ENCODE assay signal across 16 mouse cellular contexts in genomic region chrX:12766846-12767564, GRCm38 (mm10). TPM values are rescaled to one million over a fixed set of nuclear protein-coding genes. Genes with fewer than 3 reads are reported as not detected.
DNase-seq lines count a peak whose midpoint lies in the region; ATAC-seq and TF ChIP-seq lines count a peak whose summit lies in the region.
"Had no signal": no experiment of that assay in that cellular context is flagged by ENCODE, and none has a peak within 500 bp of the region (broad histone marks: within the 10 kb centered on the region; RNA-seq: fewer than 3 reads in every experiment).

No protein-coding gene starts in this region.

- WGBS in heart, adult 2 months = 44% methylated on average over 4 of the region's 4 CpGs
- 63% methylated on average over 4 of the region's 4 CpGs for WGBS in forebrain, embryonic 13.5 days

- H3K27ac ChIP-seq in heart, adult 2 months = peak overlapping the region; percentile 9; the same call in 1 of the 2 replicates
- H3K27ac ChIP-seq in ES-Bruce4 (ENCODE audit: insufficient read depth, low read length) = peak overlapping the region; percentile 51
- H3K27ac ChIP-seq in forebrain, embryonic 13.5 days = no peak overlapping the region
- H3K27ac ChIP-seq: liver, embryonic 15.5 days had no signal

- intact Hi-C loops in heart, adult 2 months (cut with DNase I) = no loop called here
- intact Hi-C loops in heart, postnatal 25 days (cut with DNase I) = no loop called here

- no peak for TF ChIP-seq CTCF in heart, adult 2 months (IDR thresholded peaks at IDR 0.05)
- TF ChIP-seq CTCF in ES-Bruce4 (IDR thresholded peaks at IDR 0.05; ENCODE audit: low read depth, low read length) = no peak

- TF ChIP-seq EP300 in heart, adult 2 months (IDR thresholded peaks at IDR 0.05; ENCODE audit: insufficient read depth, low read depth, low read length) = no peak
- TF ChIP-seq EP300 in ES-Bruce4 (IDR thresholded peaks at IDR 0.05; ENCODE audit: insufficient read depth, low read depth, low read length) = no peak

- no peak overlapping the region for H3K4me3 ChIP-seq in heart, adult 2 months
- no peak overlapping the region for H3K4me3 ChIP-seq in ES-Bruce4 (ENCODE audit: low read depth, low read length)
- no peak overlapping the region for H3K4me3 ChIP-seq in forebrain, embryonic 13.5 days
- H3K4me3 ChIP-seq: erythroblast, embryonic 14.5 days; liver, embryonic 15.5 days had no signal

- no peaks in the 10 kb centered on the region for H3K36me3 ChIP-seq in heart, adult 2 months (ENCODE audit: control insufficient read depth, insufficient read depth, low read length)
- H3K36me3 ChIP-seq in ES-Bruce4 (ENCODE audit: control insufficient read depth, insufficient read depth, low read length, poor library complexity, severe bottlenecking) = no peaks in the 10 kb centered on the region
- H3K36me3 ChIP-seq in splenic B cell, adult 2 months (ENCODE audit: control insufficient read depth, insufficient read depth, low read length, poor library complexity, severe bottlenecking) = no peaks in the 10 kb centered on the region
- no peaks in the 10 kb centered on the region for H3K36me3 ChIP-seq in forebrain, embryonic 13.5 days (ENCODE audit: poor library complexity, severe bottlenecking)
- H3K36me3 ChIP-seq: liver, embryonic 15.5 days had no signal

- H3K9ac ChIP-seq in heart, adult 2 months (ENCODE audit: low read depth, low read length) = no peak overlapping the region
- no peak overlapping the region for H3K9ac ChIP-seq in ES-Bruce4 (ENCODE audit: low read depth, poor library complexity, severe bottlenecking)
- H3K9ac ChIP-seq in forebrain, embryonic 13.5 days = no peak overlapping the region
- H3K9ac ChIP-seq: liver, embryonic 15.5 days had no signal

- H3K4me2 ChIP-seq in forebrain, embryonic 13.5 days = no peak overlapping the region
- H3K4me2 ChIP-seq: liver, embryonic 15.5 days had no signal

- H3K4me1 ChIP-seq in heart, adult 2 months (ENCODE audit: control insufficient read depth, insufficient read depth, low read length) = peaks cover 5% of the 10 kb centered on the region
- peaks cover 1% of the 10 kb centered on the region for H3K4me1 ChIP-seq in ES-Bruce4 (ENCODE audit: control insufficient read depth, insufficient read depth, low read length)
- no peaks in the 10 kb centered on the region for H3K4me1 ChIP-seq in forebrain, embryonic 13.5 days

- no peaks in the 10 kb centered on the region for H3K9me3 ChIP-seq in ES-Bruce4 (replicated peaks; ENCODE audit: control insufficient read depth, insufficient read depth, low read length, poor library complexity, severe bottlenecking)
- H3K9me3 ChIP-seq in forebrain, embryonic 13.5 days (replicated peaks) = no peaks in the 10 kb centered on the region
- H3K9me3 ChIP-seq: liver, embryonic 15.5 days had no signal

- TF ChIP-seq POLR2A in heart, adult 2 months (IDR thresholded peaks at IDR 0.05; ENCODE audit: insufficient read depth, low read depth, low read length) = no peak
- no peak for TF ChIP-seq POLR2A in ES-Bruce4 (IDR thresholded peaks at IDR 0.05; ENCODE audit: insufficient read depth, low read length)

- no peaks in the 10 kb centered on the region for H3K79me2 ChIP-seq in heart, adult 2 months (replicated peaks; ENCODE audit: control insufficient read depth, insufficient read depth, low read length)

- no peak for DNase-seq in heart, adult 2 months
- no peak for DNase-seq in heart, postnatal 25 days (ENCODE audit: low spot score)
- DNase-seq in splenic B cell, adult 2 months (ENCODE audit: low read depth, low spot score) = peak; percentile 52
- DNase-seq in cerebellum, adult 9-10 months = no peak
- DNase-seq in layer of hippocampus, adult 9-10 months (ENCODE audit: low spot score) = no peak
- DNase-seq: adrenal gland, postnatal 25 days; cerebellum, adult 18-20 months; embryo, embryonic 11 days; heart, postnatal 14 days; kidney, postnatal 36 days; right cerebral cortex, postnatal 4 days had no signal

- no peaks in the 10 kb centered on the region for H3K27me3 ChIP-seq in heart, adult 2 months (ENCODE audit: control insufficient read depth, insufficient read depth, low read length)
- H3K27me3 ChIP-seq in ES-Bruce4 (ENCODE audit: control insufficient read depth, insufficient read depth, low read length, poor library complexity, severe bottlenecking) = no peaks in the 10 kb centered on the region
- H3K27me3 ChIP-seq in splenic B cell, adult 2 months (ENCODE audit: control insufficient read depth, insufficient read depth, low read length, poor library complexity, severe bottlenecking) = no peaks in the 10 kb centered on the region
- no peaks in the 10 kb centered on the region for H3K27me3 ChIP-seq in forebrain, embryonic 13.5 days

- ATAC-seq in granulocyte monocyte progenitor cell, adult 5-6 weeks (replicated peaks; ENCODE audit: poor library complexity, severe bottlenecking) = peak; percentile 21; the same call in 1 of the 2 replicates
- ATAC-seq in forebrain, embryonic 13.5 days = no peak

RNA-seq across cellular contexts. Expression of gene Med14, which starts 5.1 kb away (rescaled TPM):
- 10 to 100 TPM; 21.6 to 25.7 TPM for total RNA-seq in heart, adult 2 months (2021)
- polyA plus RNA-seq in heart, adult 2 months (2012; rRNA removed) = 14.2 and 26.0 TPM in 2 replicates
- 10 to 100 TPM; 25.9 to 29.0 TPM for total RNA-seq in heart, postnatal 25 days (2021)
- polyA plus RNA-seq in ES-Bruce4 (2011; ENCODE audit: insufficient read depth, insufficient read length, low read depth, missing spikeins) = 43.9 and 46.2 TPM in 2 replicates
- total RNA-seq in granulocyte monocyte progenitor cell, adult 5-6 weeks (2014; fragmentation: Nextera tagmentation) = 52.4 and 56.7 TPM in 2 replicates
- 23.9 and 26.5 TPM in 2 replicates for total RNA-seq in granulocyte monocyte progenitor cell, adult 5-6 weeks (2017)
- polyA plus RNA-seq in forebrain, embryonic 13.5 days (2015; fragmentation: Nextera tagmentation; extraction: Ambion mirVana) = 13.6 and 14.2 TPM in 2 replicates
